Mouse (Mus musculus): ENCODE data around the gene Parp1. TPM values are rescaled to one million over a fixed set of nuclear protein-coding genes. Genes with fewer than 3 reads are reported as not detected.
"Not testable (repeated sequence)": the region's sequence is repeated elsewhere in the genome, so short reads cannot be mapped to it uniquely, and the experiment has no call there.

Gene Parp1
- polyA plus RNA-seq, 1 experiment from 2014 or later = 69.8 TPM

DNA sequence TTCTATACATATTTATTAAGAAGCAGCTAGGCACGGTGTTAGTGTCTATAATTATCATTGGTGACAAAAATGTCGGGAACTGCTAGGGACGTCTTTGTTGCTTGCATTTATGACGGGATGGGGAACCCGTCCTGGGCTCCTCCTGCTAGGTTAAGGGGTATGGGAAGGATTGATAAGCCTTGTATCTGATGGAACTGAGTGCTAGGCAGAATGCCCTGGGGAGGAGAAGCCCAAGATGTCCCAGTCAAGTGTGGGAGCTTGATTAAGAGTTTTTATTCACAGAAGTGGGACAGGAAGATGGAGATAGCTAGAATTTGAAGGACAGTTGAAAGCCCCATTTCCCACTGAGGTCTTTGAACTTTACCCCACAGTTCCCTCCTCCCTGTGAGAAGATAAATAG is 1.5 kb downstream of the Parp1 start:
- H3K36me3 ChIP-seq (ENCODE audit: insufficient read depth, low read length) = peaks cover 7% of the 10 kb centered on the region; the same call in 1 of the 2 replicates
- H3K4me1 ChIP-seq (replicated peaks; ENCODE audit: insufficient read depth, low read length) = peaks cover 10% of the 10 kb centered on the region; the same call in 1 of the 2 replicates
- DNase-seq (ENCODE audit: low spot score) (no peak), ATAC-seq (replicated peaks; ENCODE audit: low FRiP score, low read depth) (no peak)
- no peak overlapping the region for H3K27ac ChIP-seq
- no peaks in the 10 kb centered on the region for H3K9me3 ChIP-seq (replicated peaks; ENCODE audit: low read length)
- H3K4me3 ChIP-seq (replicated peaks; ENCODE audit: low read depth, low read length) = peak overlapping the region; percentile 74
- peak overlapping the region; percentile 93 for H3K4me2 ChIP-seq (ENCODE audit: low read length)
- peak overlapping the region; percentile 82; the same call in 1 of the 2 replicates for H3K9ac ChIP-seq (ENCODE audit: low read depth, low read length)
- H3K27me3 ChIP-seq (ENCODE audit: insufficient read depth, low read length) = no peaks in the 10 kb centered on the region
- no peak for TF ChIP-seq CTCF (IDR thresholded peaks at IDR 0.05; ENCODE audit: low read depth)
- 7% methylated on average over 5 of the region's 5 CpGs for WGBS

DNA sequence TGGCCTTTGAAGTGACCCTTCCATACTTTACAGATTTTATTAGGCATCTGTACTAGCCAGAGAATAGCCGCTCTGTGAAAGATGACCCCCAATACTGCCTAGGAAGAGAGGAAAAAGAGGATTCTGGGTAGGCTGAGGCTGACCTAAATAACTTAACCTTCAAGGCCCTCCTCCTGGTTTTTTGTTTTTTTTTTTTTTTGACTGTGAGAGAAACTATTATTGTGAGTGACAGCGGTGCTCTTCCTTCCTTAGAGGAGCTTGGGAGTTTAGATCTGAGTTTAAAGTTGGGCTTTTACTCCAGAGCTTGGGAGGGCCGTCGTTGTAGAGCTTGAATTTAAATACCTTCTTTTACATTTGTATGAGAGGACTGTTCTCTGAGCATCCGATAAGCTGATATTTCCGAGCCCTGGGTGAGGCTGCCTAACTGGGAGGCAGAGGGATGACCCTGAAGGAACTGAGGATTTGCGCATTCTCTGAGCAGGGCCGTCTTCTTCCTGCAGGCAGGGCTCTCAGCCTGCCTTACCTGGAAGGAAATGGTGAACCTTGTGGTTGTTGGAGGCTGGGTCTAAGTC is 2.4 kb downstream of the Parp1 start:
- H3K27ac ChIP-seq = no peak overlapping the region
- no peak overlapping the region for H3K4me2 ChIP-seq (ENCODE audit: low read length)
- no peak for TF ChIP-seq CTCF (IDR thresholded peaks at IDR 0.05; ENCODE audit: low read depth)
- no peaks in the 10 kb centered on the region for H3K27me3 ChIP-seq (ENCODE audit: insufficient read depth, low read length)
- 67% methylated on average over 8 of the region's 8 CpGs for WGBS
- DNase-seq (ENCODE audit: low spot score) = no peak
- no peaks in the 10 kb centered on the region for H3K9me3 ChIP-seq (replicated peaks; ENCODE audit: low read length)
- no peak overlapping the region for H3K9ac ChIP-seq (ENCODE audit: low read depth, low read length)
- H3K36me3 ChIP-seq (ENCODE audit: insufficient read depth, low read length) = peaks cover 7% of the 10 kb centered on the region; the same call in 1 of the 2 replicates
- ATAC-seq (replicated peaks; ENCODE audit: low FRiP score, low read depth) = no peak
- no peak overlapping the region for H3K4me3 ChIP-seq (replicated peaks; ENCODE audit: low read depth, low read length)
- H3K4me1 ChIP-seq (replicated peaks; ENCODE audit: insufficient read depth, low read length) = peaks cover 10% of the 10 kb centered on the region; the same call in 1 of the 2 replicates

- not testable (repeated sequence) for H3K4me3 ChIP-seq (replicated peaks; ENCODE audit: low read depth, low read length); H3K27me3 ChIP-seq (ENCODE audit: insufficient read depth, low read length); H3K9me3 ChIP-seq (replicated peaks; ENCODE audit: low read length); H3K4me2 ChIP-seq (ENCODE audit: low read length); ATAC-seq (replicated peaks; ENCODE audit: low FRiP score, low read depth); H3K4me1 ChIP-seq (replicated peaks; ENCODE audit: insufficient read depth, low read length); DNase-seq (ENCODE audit: low spot score); H3K27ac ChIP-seq; H3K9ac ChIP-seq (ENCODE audit: low read depth, low read length)
- H3K36me3 ChIP-seq (ENCODE audit: insufficient read depth, low read length) = peaks cover 10% of the 10 kb centered on the region; the same call in 1 of the 2 replicates
- 85% methylated on average over 6 of the region's 6 CpGs for WGBS
Measured at GRCm38 (mm10) chr1:180571721-180572120, 3.0 kb downstream of the Parp1 start.

DNA sequence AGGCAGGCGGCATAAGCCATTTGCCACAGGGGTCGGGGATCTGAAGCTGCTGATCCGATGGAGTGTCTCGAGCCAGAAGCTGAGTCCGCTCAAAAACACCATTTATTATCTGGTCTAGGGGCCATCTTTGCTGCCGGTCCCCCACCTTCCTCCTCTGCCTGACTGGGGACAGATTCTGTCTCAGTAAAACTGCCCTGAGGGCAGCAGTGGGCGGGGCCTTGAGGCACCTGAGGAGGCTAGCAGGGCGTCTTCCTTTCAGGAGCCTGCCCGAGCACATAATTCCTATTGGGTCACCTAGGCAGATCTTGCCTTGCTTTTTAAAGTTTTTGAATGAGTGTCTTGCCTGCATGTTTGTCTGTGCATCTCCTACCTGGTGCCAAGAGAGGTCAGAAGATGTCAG is 3.4 kb downstream of the Parp1 start:
- Histone ChIP-seq H3K27ac (no peak overlapping the region), H3K4me2 (ENCODE audit: low read length) (no peak overlapping the region), H3K27me3 (ENCODE audit: insufficient read depth, low read length) (no peaks in the 10 kb centered on the region), H3K4me1 (replicated peaks; ENCODE audit: insufficient read depth, low read length) (peaks cover 10% of the 10 kb centered on the region; the same call in 1 of the 2 replicates), H3K9me3 (replicated peaks; ENCODE audit: low read length) (no peaks in the 10 kb centered on the region), H3K9ac (ENCODE audit: low read depth, low read length) (no peak overlapping the region), H3K4me3 (replicated peaks; ENCODE audit: low read depth, low read length) (no peak overlapping the region), H3K36me3 (ENCODE audit: insufficient read depth, low read length) (peaks cover 13% of the 10 kb centered on the region; the same call in 1 of the 2 replicates)
- DNase-seq (ENCODE audit: low spot score) = no peak
- ATAC-seq (replicated peaks; ENCODE audit: low FRiP score, low read depth) = no peak
- 87% methylated on average over 9 of the region's 9 CpGs for WGBS
- TF ChIP-seq CTCF (IDR thresholded peaks at IDR 0.05; ENCODE audit: low read depth) = no peak

GRCm38 (mm10) chr1:180576524-180576923 is 7.8 kb downstream of the Parp1 start:
- H3K36me3 ChIP-seq (ENCODE audit: insufficient read depth, low read length) = peaks cover 37% of the 10 kb centered on the region
- no peak for DNase-seq (ENCODE audit: low spot score)

GRCm38 (mm10) chr1:180577837-180578236 is 9.1 kb downstream of the Parp1 start:
- no peak overlapping the region for H3K4me2 ChIP-seq (ENCODE audit: low read length)
- TF ChIP-seq CTCF (IDR thresholded peaks at IDR 0.05; ENCODE audit: low read depth) = no peak

More at GRCm38 (mm10) chr1:180576524-180576923, 7.8 kb downstream of the Parp1 start:
- Histone ChIP-seq H3K9ac (ENCODE audit: low read depth, low read length) (no peak overlapping the region), H3K4me2 (ENCODE audit: low read length) (no peak overlapping the region), H3K9me3 (replicated peaks; ENCODE audit: low read length) (no peaks in the 10 kb centered on the region), H3K4me3 (replicated peaks; ENCODE audit: low read depth, low read length) (no peak overlapping the region), H3K27me3 (ENCODE audit: insufficient read depth, low read length) (no peaks in the 10 kb centered on the region), H3K4me1 (replicated peaks; ENCODE audit: insufficient read depth, low read length) (no peaks in the 10 kb centered on the region), H3K27ac (no peak overlapping the region)
- WGBS = 81% methylated on average over 3 of the region's 3 CpGs
- TF ChIP-seq CTCF (IDR thresholded peaks at IDR 0.05; ENCODE audit: low read depth) = no peak
- ATAC-seq (replicated peaks; ENCODE audit: low FRiP score, low read depth) = no peak

More at GRCm38 (mm10) chr1:180577837-180578236, 9.1 kb downstream of the Parp1 start:
- ATAC-seq (replicated peaks; ENCODE audit: low FRiP score, low read depth) = no peak
- Histone ChIP-seq H3K36me3 (ENCODE audit: insufficient read depth, low read length) (peaks cover 48% of the 10 kb centered on the region), H3K4me1 (replicated peaks; ENCODE audit: insufficient read depth, low read length) (no peaks in the 10 kb centered on the region), H3K9ac (ENCODE audit: low read depth, low read length) (no peak overlapping the region), H3K4me3 (replicated peaks; ENCODE audit: low read depth, low read length) (no peak overlapping the region), H3K27me3 (ENCODE audit: insufficient read depth, low read length) (no peaks in the 10 kb centered on the region), H3K27ac (no peak overlapping the region), H3K9me3 (replicated peaks; ENCODE audit: low read length) (no peaks in the 10 kb centered on the region)
- DNase-seq (ENCODE audit: low spot score) = no peak
- WGBS = 83% methylated on average over 4 of the region's 4 CpGs
